Comparison of ENCODE assay signal across 9 mouse cellular contexts in genomic region chr11:63925161-63925582, GRCm38 (mm10). TPM values are rescaled to one million over a fixed set of nuclear protein-coding genes. Genes with fewer than 3 reads are reported as not detected.
DNase-seq lines count a peak whose midpoint lies in the region; ATAC-seq and TF ChIP-seq lines count a peak whose summit lies in the region.
"Had no signal": no experiment of that assay in that cellular context is flagged by ENCODE, and none has a peak within 500 bp of the region (broad histone marks: within the 10 kb centered on the region; RNA-seq: fewer than 3 reads in every experiment).

No protein-coding gene starts in this region.

- H3K36me3 ChIP-seq in forebrain, embryonic 12.5 days (replicated peaks), result no peaks in the 10 kb centered on the region
- H3K36me3 ChIP-seq in heart, embryonic 16.5 days (ENCODE audit: control insufficient read depth, insufficient read depth), result no peaks in the 10 kb centered on the region
- no peaks in the 10 kb centered on the region for H3K36me3 ChIP-seq in liver, postnatal 0 days (replicated peaks; ENCODE audit: insufficient read depth, low read length)
- no peaks in the 10 kb centered on the region for H3K36me3 ChIP-seq in neural tube, embryonic 12.5 days
- no peaks in the 10 kb centered on the region for H3K36me3 ChIP-seq in stomach, postnatal 0 days (ENCODE audit: control insufficient read depth, insufficient read depth, low read length)

- H3K4me3 ChIP-seq in forebrain, embryonic 12.5 days (replicated peaks), result peak overlapping the region; percentile 29
- peak overlapping the region; percentile 54 for H3K4me3 ChIP-seq in heart, embryonic 16.5 days (ENCODE audit: low read length)
- peak overlapping the region; percentile 32 for H3K4me3 ChIP-seq in liver, postnatal 0 days (ENCODE audit: low read depth, low read length)
- peak overlapping the region; percentile 24 for H3K4me3 ChIP-seq in neural tube, embryonic 12.5 days
- peak overlapping the region; percentile 38 for H3K4me3 ChIP-seq in stomach, postnatal 0 days (ENCODE audit: low read depth, low read length)

- ATAC-seq in forebrain, embryonic 12.5 days (ENCODE audit: low FRiP score), result no peak
- ATAC-seq in heart, embryonic 16.5 days (replicated peaks; ENCODE audit: extremely low read depth, insufficient read depth, low FRiP score), result 0 out of 2 replicates have a peak, but pooled peaks have one; percentile 23
- peak; percentile 48 for ATAC-seq in liver, postnatal 0 days
- no peak for ATAC-seq in neural tube, embryonic 12.5 days (ENCODE audit: low FRiP score, low read depth)
- ATAC-seq in stomach, postnatal 0 days (ENCODE audit: low FRiP score, low TSS enrichment), result peak; percentile 58

- DNase-seq in A20 (ENCODE audit: low read depth, low spot score), result peak; percentile 65
- peak; percentile 84 to 91 for DNase-seq in adrenal gland, postnatal 36 days
- peak; percentile 90 for DNase-seq in kidney, postnatal 14 days
- DNase-seq in liver, postnatal 0 days, result peak; percentile 88
- DNase-seq in stomach, postnatal 0 days (ENCODE audit: low spot score), result peak; percentile 91

- peak; percentile 15; the same call in 1 of the 2 replicates for TF ChIP-seq EP300 in liver, postnatal 0 days (IDR thresholded peaks at IDR 0.05; ENCODE audit: low read depth)
- TF ChIP-seq EP300 in stomach, postnatal 0 days (optimal IDR thresholded peaks at IDR 0.05), result no peak

- H3K4me1 ChIP-seq in forebrain, embryonic 12.5 days, result peaks cover 43% of the 10 kb centered on the region
- H3K4me1 ChIP-seq in heart, embryonic 16.5 days (ENCODE audit: control insufficient read depth, insufficient read depth, low read length), result peaks cover 27% of the 10 kb centered on the region
- peaks cover 18% of the 10 kb centered on the region; the same call in 1 of the 2 replicates for H3K4me1 ChIP-seq in liver, postnatal 0 days (ENCODE audit: insufficient read depth)
- peaks cover 31% of the 10 kb centered on the region for H3K4me1 ChIP-seq in neural tube, embryonic 12.5 days
- H3K4me1 ChIP-seq in stomach, postnatal 0 days (replicated peaks; ENCODE audit: control insufficient read depth, insufficient read depth), result 0 out of 2 replicates have a peak, but pooled peaks cover 4% of the 10 kb centered on the region

- H3K9ac ChIP-seq in forebrain, embryonic 12.5 days, result 0 out of 2 replicates have a peak overlapping the region, but pooled peaks have one; percentile 21
- H3K9ac ChIP-seq in heart, embryonic 16.5 days (ENCODE audit: low read length), result no peak overlapping the region
- peak overlapping the region; percentile 46; the same call in 1 of the 2 replicates for H3K9ac ChIP-seq in liver, postnatal 0 days (replicated peaks)
- H3K9ac ChIP-seq in neural tube, embryonic 12.5 days, result no peak overlapping the region
- peak overlapping the region; percentile 43; the same call in 1 of the 2 replicates for H3K9ac ChIP-seq in stomach, postnatal 0 days (ENCODE audit: low read length)

- WGBS in forebrain, embryonic 12.5 days, result 1% methylated on average over 31 of the region's 31 CpGs
- WGBS in heart, embryonic 16.5 days, result under 1% methylated on average over 31 of the region's 31 CpGs
- 3% methylated on average over 31 of the region's 31 CpGs for WGBS in liver, postnatal 0 days (ENCODE audit: insufficient replicate concordance)
- WGBS in neural tube, embryonic 12.5 days, result under 1% methylated on average over 31 of the region's 31 CpGs
- WGBS in stomach, postnatal 0 days, result 1% methylated on average over 31 of the region's 31 CpGs

- H3K9me3 ChIP-seq in forebrain, embryonic 12.5 days, result no peaks in the 10 kb centered on the region
- no peaks in the 10 kb centered on the region for H3K9me3 ChIP-seq in heart, embryonic 16.5 days (replicated peaks; ENCODE audit: control insufficient read depth, low read length)
- H3K9me3 ChIP-seq in liver, postnatal 0 days (ENCODE audit: low read length), result no peaks in the 10 kb centered on the region
- H3K9me3 ChIP-seq in neural tube, embryonic 12.5 days, result no peaks in the 10 kb centered on the region
- no peaks in the 10 kb centered on the region for H3K9me3 ChIP-seq in stomach, postnatal 0 days (ENCODE audit: control insufficient read depth, low read length)

- no peak overlapping the region for H3K27ac ChIP-seq in forebrain, embryonic 12.5 days
- no peak overlapping the region for H3K27ac ChIP-seq in heart, embryonic 16.5 days (ENCODE audit: low read length)
- no peak overlapping the region for H3K27ac ChIP-seq in liver, postnatal 0 days (ENCODE audit: low read depth)
- no peak overlapping the region for H3K27ac ChIP-seq in neural tube, embryonic 12.5 days
- no peak overlapping the region for H3K27ac ChIP-seq in stomach, postnatal 0 days (replicated peaks)

- H3K4me2 ChIP-seq in forebrain, embryonic 12.5 days, result peak overlapping the region; percentile 49
- peak overlapping the region; percentile 77 for H3K4me2 ChIP-seq in heart, embryonic 16.5 days (ENCODE audit: low read depth, low read length)
- H3K4me2 ChIP-seq in liver, postnatal 0 days (ENCODE audit: low read depth, low read length), result peak overlapping the region; percentile 65
- peak overlapping the region; percentile 58 for H3K4me2 ChIP-seq in neural tube, embryonic 12.5 days (replicated peaks)
- peak overlapping the region; percentile 66 for H3K4me2 ChIP-seq in stomach, postnatal 0 days (replicated peaks; ENCODE audit: low read depth)

- peak; percentile 94 for TF ChIP-seq CTCF in liver, postnatal 0 days (IDR thresholded peaks at IDR 0.05; ENCODE audit: low read depth)
- peak; percentile 97 for TF ChIP-seq CTCF in stomach, postnatal 0 days (IDR thresholded peaks at IDR 0.05; ENCODE audit: low read depth)

- H3K27me3 ChIP-seq in forebrain, embryonic 12.5 days, result peaks cover 80% of the 10 kb centered on the region
- H3K27me3 ChIP-seq in heart, embryonic 16.5 days (ENCODE audit: control insufficient read depth, insufficient read depth, low read length), result peaks cover 46% of the 10 kb centered on the region
- peaks cover 51% of the 10 kb centered on the region for H3K27me3 ChIP-seq in liver, postnatal 0 days (ENCODE audit: insufficient read depth, low read length)
- H3K27me3 ChIP-seq in neural tube, embryonic 12.5 days (replicated peaks), result peaks cover 39% of the 10 kb centered on the region
- H3K27me3 ChIP-seq in stomach, postnatal 0 days (ENCODE audit: control insufficient read depth, insufficient read depth, low read length), result no peaks in the 10 kb centered on the region

RNA-seq across cellular contexts. Expression of gene Hs3st3b1, which starts 3.1 kb away (rescaled TPM):
- total RNA-seq in adrenal gland, postnatal 36 days (2021), result 1 to 10 TPM; 2.0 to 2.3 TPM
- 8.8 and 9.2 TPM in 2 replicates for polyA plus RNA-seq in forebrain, embryonic 12.5 days (2016; fragmentation: Nextera tagmentation; extraction: Ambion mirVana)
- 1.7 and 2.7 TPM in 2 replicates for polyA plus RNA-seq in heart, embryonic 16.5 days (2015; fragmentation: Nextera tagmentation; extraction: Ambion mirVana)
- polyA plus RNA-seq in liver, postnatal 0 days (2015; fragmentation: Nextera tagmentation; extraction: Ambion mirVana), result 20.0 and 21.1 TPM in 2 replicates
- 10.2 and 11.9 TPM in 2 replicates for polyA plus RNA-seq in neural tube, embryonic 12.5 days (2016; fragmentation: Nextera tagmentation; extraction: Ambion mirVana)
- polyA plus RNA-seq in stomach, postnatal 0 days (2015; fragmentation: Nextera tagmentation; extraction: Ambion mirVana), result 6.9 and 8.3 TPM in 2 replicates
- total RNA-seq: MEL had no signal

Comparison
In these comparisons a context has a peak if more than half of its experiments do, and no peak if none do; other contexts are left out.
1. ATAC-seq: peak in heart, embryonic 16.5 days (single experiment), liver, postnatal 0 days (single experiment) and stomach, postnatal 0 days (single experiment); none in forebrain, embryonic 12.5 days (single experiment) and neural tube, embryonic 12.5 days (single experiment).
2. H3K9ac ChIP-seq: peak in forebrain, embryonic 12.5 days (single experiment), liver, postnatal 0 days (single experiment) and stomach, postnatal 0 days (single experiment); none in heart, embryonic 16.5 days (single experiment) and neural tube, embryonic 12.5 days (single experiment).
3. Peak in every context shown above with its lines, with median percentiles within 50 percentile points of each other: DNase-seq, H3K4me2 ChIP-seq and H3K4me3 ChIP-seq.